Mouse (Mus musculus) lung, embryonic 16.5 days (tissue): ENCODE measurements around the gene 1110002E22Rik. TPM values are rescaled to one million over a fixed set of nuclear protein-coding genes. Genes with fewer than 3 reads are reported as not detected.
A peak's percentile ranks its signal among the peaks of the same experiment; 100 is the strongest.

Experiments
- ATAC-seq: fragments of 200-750 bp; cut with Nextera tagmentation; 2 replicates; pipeline ENCODE4 v1.8.0; 2017; ENCODE audit warnings: low read depth, mild to moderate bottlenecking, moderate library complexity
- H3K27ac ChIP-seq: fragments of 300-500 bp; sonication (generic); 2 replicates; pipeline ENCODE4 v1.5.1; 2014; ENCODE audit warnings: mild to moderate bottlenecking, control low read depth, low read length
- H3K27me3 ChIP-seq: fragments of 300-500 bp; sonication (generic); 2 replicates; pipeline ENCODE4 v1.6.1; 2014; ENCODE audit warnings: low read depth, low read length, mixed read lengths; ENCODE audit not compliant: control insufficient read depth, insufficient read depth
- H3K36me3 ChIP-seq: fragments of 300-500 bp; sonication (generic); 2 replicates; pipeline ENCODE4 v1.6.1; 2014; ENCODE audit warnings: low read length; ENCODE audit not compliant: control insufficient read depth, insufficient read depth
- H3K4me1 ChIP-seq: fragments of 300-500 bp; sonication (generic); replicated peaks from 2 replicates; pipeline ENCODE4 v1.6.1; 2014; ENCODE audit warnings: low read length, mixed read lengths; ENCODE audit not compliant: control insufficient read depth, insufficient read depth
- H3K4me2 ChIP-seq: fragments of 300-500 bp; sonication (generic); 2 replicates; pipeline ENCODE4 v1.6.1; 2014; ENCODE audit warnings: low read depth, low read length, control low read depth
- H3K4me3 ChIP-seq: fragments of 300-500 bp; sonication (generic); 2 replicates; pipeline ENCODE4 v1.5.1; 2014; ENCODE audit warnings: mild to moderate bottlenecking, low read length, control low read depth
- H3K9ac ChIP-seq: fragments of 300-500 bp; sonication (generic); 2 replicates; pipeline ENCODE4 v1.6.1; 2014; ENCODE audit warnings: low read length, control low read depth
- H3K9me3 ChIP-seq: fragments of 300-500 bp; sonication (generic); 2 replicates; pipeline ENCODE4 v1.6.1; 2016; ENCODE audit warnings: low read length; ENCODE audit not compliant: control insufficient read depth
- WGBS: fragments of 180-500 bp; shearing (Covaris S2); extraction: QIAGEN DNeasy Blood & Tissue Kit; methylation state at CpG from one replicate; pipeline ENCODE4 v1.1.7; 2014; 5-methylcytosine and 5-hydroxymethylcytosine counted together
- polyA plus RNA-seq: library from polyadenylated mRNA; unstranded; fragments of >200 nt; fragmentation: Nextera tagmentation; extraction: Ambion mirVana; gene quantifications from 2 replicates; pipeline ENCODE4 v1.2.1, GENCODE M21; 2015

Gene 1110002E22Rik
- polyA plus RNA-seq, 1 experiment from 2014 or later: 0.88 TPM

DNA sequence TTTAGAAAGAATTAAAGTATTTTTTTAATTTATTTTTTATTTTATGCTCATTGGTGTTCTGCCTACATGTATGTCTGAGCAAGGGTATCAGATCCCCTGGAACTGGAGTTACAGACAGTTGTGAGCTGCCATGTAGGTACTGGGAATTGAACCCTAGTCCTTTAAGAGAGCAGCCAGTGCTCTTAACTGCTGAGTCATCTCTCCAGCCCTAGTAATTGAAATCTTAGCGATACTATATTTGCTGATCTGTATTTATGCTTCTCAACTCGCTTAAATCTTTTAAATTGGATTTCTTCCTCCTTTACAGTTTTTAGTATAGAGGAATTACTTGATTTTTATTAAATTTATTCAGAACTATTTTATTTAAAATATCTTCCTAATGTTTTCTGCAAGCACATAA is 23.9 kb upstream of the 1110002E22Rik start:
- Histone ChIP-seq H3K4me2 (no peak overlapping the region), H3K36me3 (no peaks in the 10 kb centered on the region), H3K4me3 (no peak overlapping the region), H3K4me1 (no peaks in the 10 kb centered on the region), H3K27me3 (no peaks in the 10 kb centered on the region), H3K9ac (no peak overlapping the region), H3K27ac (no peak overlapping the region), H3K9me3 (no peaks in the 10 kb centered on the region)
- no peak for ATAC-seq
- 65% methylated on average over 2 of the region's 2 CpGs for WGBS

DNA sequence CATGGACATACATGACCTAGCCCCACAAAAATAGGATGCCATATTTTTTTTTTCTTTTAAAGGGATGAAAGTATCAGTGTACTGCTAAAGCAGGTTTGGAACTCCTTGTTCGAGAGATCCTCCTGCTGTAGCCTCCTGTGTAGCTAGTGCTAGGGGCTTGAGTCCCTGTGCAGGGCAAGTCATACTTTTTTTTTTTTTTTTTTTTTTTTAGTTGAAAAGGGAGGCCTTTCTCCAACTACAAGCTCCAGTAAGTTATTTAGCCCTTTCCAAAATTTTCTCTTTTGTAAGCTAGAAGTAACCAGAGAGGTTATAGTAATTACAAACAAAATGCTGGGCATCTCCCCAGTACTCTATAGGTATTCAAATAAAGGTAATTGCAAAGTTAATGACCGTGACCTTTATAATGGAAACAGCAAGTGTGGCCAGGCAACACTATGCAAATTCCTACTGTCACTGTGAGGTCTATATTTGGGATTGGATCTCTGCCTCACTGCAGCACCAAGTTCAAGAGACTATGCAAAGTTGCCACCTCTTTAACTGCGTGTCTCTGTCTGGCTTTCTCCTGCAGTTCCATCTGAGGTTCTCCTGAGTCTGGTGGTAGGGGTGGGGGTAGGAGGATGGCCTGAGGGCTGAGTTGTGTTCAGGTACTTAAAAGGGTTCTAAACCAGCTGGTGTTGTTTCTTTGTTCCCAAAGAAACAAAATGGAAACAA is 23.1 kb upstream of the 1110002E22Rik start:
- WGBS: 76% methylated on average over 3 of the region's 3 CpGs
- Histone ChIP-seq H3K4me1 (no peaks in the 10 kb centered on the region), H3K27me3 (no peaks in the 10 kb centered on the region), H3K36me3 (no peaks in the 10 kb centered on the region), H3K9me3 (no peaks in the 10 kb centered on the region), H3K4me2 (no peak overlapping the region), H3K27ac (no peak overlapping the region), H3K9ac (no peak overlapping the region), H3K4me3 (no peak overlapping the region)
- ATAC-seq: no peak

DNA sequence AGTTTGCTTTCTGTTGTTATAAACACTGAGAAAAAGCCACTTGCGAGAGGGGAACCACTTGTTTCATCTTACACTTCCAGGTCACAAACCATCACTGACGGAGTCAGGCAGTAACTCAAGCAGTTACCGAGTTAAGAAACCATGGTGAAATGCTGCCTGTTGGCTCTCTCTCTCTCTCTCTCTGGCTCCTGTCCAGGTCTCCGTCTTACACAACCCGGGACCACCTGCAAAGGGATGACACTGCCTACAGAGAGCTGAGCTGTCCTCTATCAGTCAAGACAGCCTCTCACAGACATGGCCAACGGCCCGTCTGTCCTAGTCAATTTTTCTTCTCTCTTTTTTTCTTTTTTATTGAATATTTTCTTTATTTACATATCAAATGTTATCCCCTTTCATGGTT is 21.5 kb upstream of the 1110002E22Rik start:
- H3K4me2 ChIP-seq: no peak overlapping the region
- peak; percentile 56; the same call in 1 of the 2 replicates for ATAC-seq
- WGBS: 46% methylated on average over 7 of the region's 7 CpGs

DNA sequence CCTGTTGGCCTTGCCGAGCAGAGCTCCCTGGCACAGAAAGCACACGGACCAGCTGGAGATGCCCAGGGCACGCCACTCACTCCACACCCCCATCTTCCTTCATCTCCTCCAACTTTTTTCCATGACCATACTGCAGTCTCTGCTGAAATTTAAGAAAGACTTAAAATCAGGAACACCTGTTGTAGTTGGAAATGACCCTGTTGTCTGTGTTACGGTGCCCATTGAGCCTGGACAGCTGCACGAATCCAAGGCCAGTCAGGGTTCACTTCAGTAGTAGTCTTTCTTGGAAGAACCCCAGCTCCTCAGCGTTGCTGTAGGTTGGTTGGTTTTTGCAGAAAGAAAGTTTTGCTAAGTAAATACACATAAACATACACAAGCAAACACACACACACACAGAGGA is 15.3 kb upstream of the 1110002E22Rik start:
- Histone ChIP-seq H3K4me1 (peaks cover 8% of the 10 kb centered on the region), H3K9ac (no peak overlapping the region), H3K27ac (no peak overlapping the region), H3K4me2 (no peak overlapping the region), H3K4me3 (no peak overlapping the region), H3K36me3 (no peaks in the 10 kb centered on the region), H3K9me3 (no peaks in the 10 kb centered on the region), H3K27me3 (no peaks in the 10 kb centered on the region)
- WGBS: 81% methylated on average over 6 of the region's 6 CpGs
- no peak for ATAC-seq

More for the DNA sequence above, 21.5 kb upstream of the 1110002E22Rik start:
- Histone ChIP-seq H3K4me3 (no peak overlapping the region), H3K27me3 (no peaks in the 10 kb centered on the region), H3K9ac (no peak overlapping the region), H3K4me1 (no peaks in the 10 kb centered on the region), H3K9me3 (no peaks in the 10 kb centered on the region), H3K36me3 (no peaks in the 10 kb centered on the region), H3K27ac (no peak overlapping the region)

DNA sequence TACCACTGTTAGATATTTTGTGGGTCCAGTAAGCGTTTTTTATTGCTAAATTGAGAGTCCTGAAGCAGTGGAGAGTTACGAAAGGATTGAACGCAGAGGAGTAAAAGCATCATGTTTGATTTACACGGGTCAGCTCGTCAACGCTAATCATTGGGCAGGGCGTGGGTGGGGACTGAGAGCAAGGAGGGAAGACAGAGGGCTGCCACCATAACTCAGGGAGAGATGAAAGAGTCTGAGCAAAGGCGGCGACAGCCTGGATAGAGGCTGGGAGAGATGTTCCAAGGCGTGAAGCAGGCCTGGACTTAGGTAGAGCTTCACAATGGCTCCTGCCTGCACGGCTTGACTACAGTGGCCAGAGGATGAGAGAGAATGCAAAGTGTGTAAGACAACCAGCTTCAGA is 14.1 kb upstream of the 1110002E22Rik start:
- Histone ChIP-seq H3K4me1 (peaks cover 8% of the 10 kb centered on the region), H3K9me3 (no peaks in the 10 kb centered on the region), H3K9ac (no peak overlapping the region), H3K4me3 (no peak overlapping the region), H3K27me3 (no peaks in the 10 kb centered on the region), H3K36me3 (no peaks in the 10 kb centered on the region), H3K27ac (no peak overlapping the region), H3K4me2 (no peak overlapping the region)
- 79% methylated on average over 11 of the region's 11 CpGs for WGBS
- ATAC-seq: no peak

DNA sequence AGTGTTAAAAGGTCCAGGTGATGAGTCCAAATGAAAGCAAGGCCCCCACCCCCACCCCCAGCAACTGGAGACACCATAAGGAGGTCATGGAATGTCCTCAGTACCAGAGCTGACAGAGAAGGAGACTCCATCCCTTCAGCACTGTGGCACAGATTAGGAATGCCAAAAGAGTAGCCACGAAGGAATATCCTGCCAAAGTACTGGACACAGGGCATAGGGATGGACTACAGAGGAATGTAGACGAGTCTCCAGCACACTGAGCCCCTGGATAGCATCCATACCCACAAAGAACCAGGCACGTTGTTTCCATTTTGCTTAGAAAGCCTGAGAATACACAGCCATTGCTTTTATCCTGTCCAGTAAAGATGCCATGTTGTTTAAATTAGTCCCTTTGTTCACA is 13.4 kb upstream of the 1110002E22Rik start:
- no peak overlapping the region for H3K4me2 ChIP-seq
- no peaks in the 10 kb centered on the region for H3K27me3 ChIP-seq
- peaks cover 8% of the 10 kb centered on the region for H3K4me1 ChIP-seq
- ATAC-seq: no peak
- no peak overlapping the region for H3K4me3 ChIP-seq
- no peaks in the 10 kb centered on the region for H3K9me3 ChIP-seq
- WGBS: 73% methylated on average over 3 of the region's 3 CpGs
- no peaks in the 10 kb centered on the region for H3K36me3 ChIP-seq
- no peak overlapping the region for H3K9ac ChIP-seq
- H3K27ac ChIP-seq: no peak overlapping the region

DNA sequence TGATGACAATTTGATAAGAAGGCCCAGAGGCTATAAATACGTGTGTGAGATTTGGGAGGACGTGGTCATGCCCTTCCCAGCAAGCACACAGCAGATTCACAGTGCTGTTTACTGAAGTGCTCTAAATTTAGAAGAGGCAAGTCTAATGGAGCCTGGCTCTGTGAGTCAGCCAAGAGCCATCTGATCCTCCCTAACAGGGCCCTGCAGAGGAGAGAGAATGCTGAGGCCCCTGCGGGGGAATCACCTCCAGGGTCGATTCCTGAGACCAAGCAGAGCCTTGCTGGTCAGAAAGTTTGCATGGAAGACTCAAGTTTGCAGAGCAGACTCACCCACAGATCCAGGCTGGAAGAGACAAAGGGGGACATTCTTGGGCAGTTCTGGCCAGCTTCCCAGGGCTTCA is 10.9 kb upstream of the 1110002E22Rik start:
- Histone ChIP-seq H3K36me3 (no peaks in the 10 kb centered on the region), H3K27ac (0 out of 2 replicates have a peak overlapping the region, but pooled peaks have one; percentile 3), H3K27me3 (no peaks in the 10 kb centered on the region), H3K9me3 (no peaks in the 10 kb centered on the region), H3K4me2 (no peak overlapping the region), H3K4me3 (no peak overlapping the region), H3K4me1 (peaks cover 17% of the 10 kb centered on the region), H3K9ac (0 out of 2 replicates have a peak overlapping the region, but pooled peaks have one; percentile 11)
- WGBS: 12% methylated on average over 4 of the region's 4 CpGs
- peak; percentile 83 for ATAC-seq

DNA sequence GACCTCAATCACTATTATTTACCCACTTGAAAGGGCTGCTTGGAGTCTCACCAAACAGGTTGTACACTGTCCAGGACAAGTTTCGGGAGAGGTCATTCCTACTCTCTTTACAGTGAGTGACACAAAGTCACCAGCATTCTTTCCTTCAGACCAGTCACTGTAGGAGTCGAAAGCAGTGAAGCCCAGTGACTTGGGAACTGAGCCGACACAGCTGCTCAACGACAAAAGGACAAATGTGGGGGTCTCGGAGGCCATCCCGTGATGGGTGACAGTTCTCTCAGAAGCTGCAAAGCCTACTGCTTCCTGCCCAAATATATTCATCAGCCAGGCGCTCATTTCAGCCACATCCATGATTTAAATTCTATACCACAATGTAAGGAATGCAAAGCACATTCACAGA is 7.9 kb upstream of the 1110002E22Rik start:
- ATAC-seq: peak; percentile 32; the same call in 1 of the 2 replicates
- Histone ChIP-seq H3K36me3 (no peaks in the 10 kb centered on the region), H3K4me1 (peaks cover 17% of the 10 kb centered on the region), H3K27me3 (no peaks in the 10 kb centered on the region), H3K4me2 (no peak overlapping the region), H3K27ac (no peak overlapping the region), H3K9ac (no peak overlapping the region), H3K4me3 (no peak overlapping the region), H3K9me3 (no peaks in the 10 kb centered on the region)
- 30% methylated on average over 7 of the region's 7 CpGs for WGBS

DNA sequence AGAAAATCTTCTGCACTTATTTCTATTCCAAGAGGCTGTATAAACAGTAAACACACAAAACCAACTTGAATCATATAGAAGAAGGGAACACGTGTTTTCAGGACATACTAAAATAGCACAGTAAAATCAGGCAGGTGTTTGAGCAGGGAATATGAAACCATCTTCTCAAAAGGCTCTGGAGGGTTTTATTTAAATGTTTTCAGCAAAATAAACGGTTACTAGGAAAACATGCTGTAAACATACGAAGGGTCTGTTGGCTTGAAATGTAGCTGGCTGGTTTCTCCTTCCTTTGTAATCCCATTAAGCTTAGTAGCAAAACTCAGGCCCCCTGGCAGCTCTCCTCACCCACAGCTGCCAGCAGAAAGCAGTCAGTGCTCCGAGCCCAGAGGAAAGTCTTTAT is 6.6 kb upstream of the 1110002E22Rik start:
- no peak for ATAC-seq
- Histone ChIP-seq H3K9ac (no peak overlapping the region), H3K4me2 (no peak overlapping the region), H3K27ac (no peak overlapping the region), H3K9me3 (no peaks in the 10 kb centered on the region), H3K4me1 (peaks cover 17% of the 10 kb centered on the region), H3K4me3 (no peak overlapping the region), H3K36me3 (no peaks in the 10 kb centered on the region), H3K27me3 (no peaks in the 10 kb centered on the region)
- 43% methylated on average over 4 of the region's 4 CpGs for WGBS
